Mouse (Mus musculus) cerebellum, postnatal 10 days (tissue): ENCODE measurements around the gene Sh3d21.
A peak's percentile ranks its signal among the peaks of the same experiment; 100 is the strongest.

ENCODE experiments used
- DNase-seq, 2 experiments: peaks; one replicate each; pipeline ENCODE4 v3.0.0; 2021; ENCODE audit warnings: mixed read lengths in 2 of 2

The Sh3d21 gene

DNA sequence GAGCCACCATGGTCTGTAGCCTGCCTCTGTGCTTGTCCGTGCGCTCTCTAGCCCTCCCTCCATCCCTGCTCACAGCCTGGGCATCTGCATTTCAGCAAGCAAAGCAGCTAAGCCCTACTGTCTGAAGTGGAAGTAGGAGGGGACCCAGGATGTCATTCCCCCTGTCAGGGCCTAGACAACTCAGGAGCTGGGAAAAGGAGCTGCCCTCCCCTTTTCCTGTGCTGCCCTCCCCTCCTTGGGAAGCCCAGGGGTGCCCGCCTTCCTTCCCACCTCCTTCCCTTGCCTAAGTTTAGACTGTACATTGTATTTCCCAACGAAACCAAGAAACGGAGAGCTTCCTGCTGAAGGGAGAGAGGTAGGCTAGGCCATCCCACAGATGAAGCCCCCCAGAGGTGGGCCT, 22.3 kb downstream of the Sh3d21 start:
- DNase-seq, result no peak

DNA sequence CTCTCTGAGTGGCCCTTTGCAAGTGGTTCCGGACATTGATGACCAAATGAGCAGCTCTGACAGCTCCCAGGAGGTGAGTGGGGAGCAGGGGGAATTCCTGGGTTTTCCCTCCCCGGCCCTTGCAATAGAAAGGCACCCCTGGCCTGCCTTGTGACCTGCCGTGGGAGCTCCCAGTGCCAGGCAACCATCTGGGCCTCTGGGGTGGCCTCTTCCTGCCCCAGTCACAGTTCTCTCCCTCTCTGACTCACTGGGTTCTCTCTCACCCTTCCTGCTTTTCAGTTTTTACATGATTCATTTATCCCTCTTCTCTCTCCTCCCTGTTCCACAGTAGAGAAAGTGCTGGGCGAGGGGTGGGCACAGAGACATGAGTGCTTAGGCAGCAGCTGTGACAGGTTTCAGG, 25.5 kb downstream of the Sh3d21 start:
- DNase-seq, result no peak

DNA sequence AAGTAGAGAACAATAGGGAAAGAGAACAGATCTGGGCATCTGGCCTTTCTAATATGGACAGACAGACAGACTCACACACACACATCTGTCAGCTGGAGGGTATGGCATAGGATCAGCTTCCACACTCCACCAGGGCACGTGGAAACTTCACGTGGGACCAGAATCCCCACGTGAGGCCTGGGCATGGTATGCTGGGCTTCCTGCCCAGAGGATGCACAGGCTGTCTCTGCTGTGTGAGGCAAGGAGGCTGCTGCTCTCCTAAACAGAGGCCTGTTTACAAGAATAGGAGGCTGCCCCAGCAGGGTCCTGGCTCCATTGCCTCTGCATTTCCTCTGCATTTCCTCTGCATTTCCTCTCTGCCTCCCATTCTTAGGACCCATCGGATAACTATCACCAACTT, 28.7 kb downstream of the Sh3d21 start:
- DNase-seq, result peak in 1 of 2 experiments; percentile 34

DNA sequence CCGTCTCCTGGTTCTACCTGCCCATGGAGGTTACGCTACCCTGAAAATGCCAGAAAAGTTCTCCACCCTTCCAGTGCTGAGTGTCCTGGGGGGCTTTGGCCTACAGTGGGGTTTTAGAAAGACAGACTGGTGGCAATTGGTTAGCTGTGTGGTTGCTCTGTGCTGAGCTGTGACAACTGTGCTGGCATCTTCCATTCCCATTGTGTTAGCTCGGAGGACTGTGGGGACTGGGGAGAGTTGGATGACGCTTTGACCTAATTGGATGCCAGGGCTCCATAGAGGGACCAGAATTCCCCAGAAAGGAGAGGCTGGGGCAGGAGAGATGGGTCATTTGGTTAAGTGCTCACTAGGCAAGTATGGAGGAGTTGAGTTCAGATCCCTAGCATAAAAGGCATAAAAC, 29.1 kb downstream of the Sh3d21 start:
- DNase-seq, result no peak

DNA sequence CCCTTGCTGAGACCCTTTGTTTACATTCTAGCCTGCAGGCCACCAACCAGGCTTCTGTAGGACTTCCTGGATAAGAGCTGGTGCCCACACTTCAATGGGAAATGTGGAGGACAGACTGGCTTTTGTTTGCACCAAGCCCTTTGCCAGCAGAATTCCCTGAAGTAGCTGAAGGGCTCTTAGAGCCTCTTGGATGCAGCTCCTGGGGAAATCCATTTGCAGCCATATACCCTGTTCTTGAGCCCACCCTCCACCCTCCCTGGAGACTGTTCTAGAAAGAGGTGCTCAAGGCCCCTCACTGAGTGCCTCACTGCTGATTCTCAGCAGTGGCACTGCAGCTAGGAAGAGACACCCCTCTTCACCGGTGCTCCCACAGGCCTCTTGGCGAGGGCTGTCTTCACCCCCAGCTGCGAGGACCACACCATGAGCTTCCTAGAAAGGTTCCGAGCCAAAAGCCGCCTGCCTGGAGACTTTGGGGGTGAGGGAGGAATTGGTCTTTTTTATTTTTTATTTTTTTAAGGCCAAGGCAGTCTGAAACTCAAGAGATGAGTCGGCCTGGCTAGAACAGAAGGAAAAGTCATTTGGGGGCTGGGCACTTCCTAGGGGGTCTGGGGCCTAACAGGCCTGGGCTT, 30.5 kb downstream of the Sh3d21 start:
- no peak for DNase-seq

DNA sequence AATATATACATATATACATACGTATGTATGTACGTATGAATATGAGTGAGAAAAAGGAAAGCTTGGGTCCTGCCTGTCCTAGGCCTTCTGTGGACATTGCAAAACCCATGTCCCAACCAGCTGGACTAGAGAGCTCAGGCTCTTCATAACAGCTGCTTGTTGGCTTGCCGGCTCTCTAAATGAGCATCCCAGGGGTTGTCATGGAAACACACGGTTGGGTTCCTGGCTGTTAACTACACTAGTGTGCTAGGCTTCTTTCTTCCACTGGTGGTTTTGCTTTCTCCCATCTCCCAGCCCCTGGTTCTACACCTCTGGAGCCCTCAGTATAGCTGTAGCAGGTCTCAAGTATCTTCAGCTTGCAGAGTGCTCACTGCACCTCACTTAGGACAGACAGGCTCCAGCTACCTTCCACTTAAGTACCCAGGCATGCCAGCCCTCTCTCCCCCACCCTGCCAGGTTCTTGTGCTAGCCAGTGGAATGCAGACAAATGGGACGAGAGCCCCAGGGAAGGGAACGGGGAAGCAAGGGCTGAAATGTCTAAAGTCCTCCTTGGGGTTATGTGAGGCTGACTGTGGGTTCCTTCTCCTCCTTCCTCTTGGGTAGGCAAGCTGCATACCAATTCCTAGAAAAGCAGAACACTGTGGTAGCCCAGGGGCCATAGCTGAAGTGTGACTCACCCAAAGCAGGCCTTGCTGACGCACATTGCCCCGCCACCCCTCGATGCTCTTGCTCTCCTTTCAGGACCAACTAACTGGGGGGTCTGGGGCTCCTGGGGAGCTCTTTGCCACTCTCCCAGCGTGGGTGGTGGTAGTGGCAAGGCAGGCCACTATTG, 31.8 kb downstream of the Sh3d21 start:
- peak; percentile 88 to 91 for DNase-seq

DNA sequence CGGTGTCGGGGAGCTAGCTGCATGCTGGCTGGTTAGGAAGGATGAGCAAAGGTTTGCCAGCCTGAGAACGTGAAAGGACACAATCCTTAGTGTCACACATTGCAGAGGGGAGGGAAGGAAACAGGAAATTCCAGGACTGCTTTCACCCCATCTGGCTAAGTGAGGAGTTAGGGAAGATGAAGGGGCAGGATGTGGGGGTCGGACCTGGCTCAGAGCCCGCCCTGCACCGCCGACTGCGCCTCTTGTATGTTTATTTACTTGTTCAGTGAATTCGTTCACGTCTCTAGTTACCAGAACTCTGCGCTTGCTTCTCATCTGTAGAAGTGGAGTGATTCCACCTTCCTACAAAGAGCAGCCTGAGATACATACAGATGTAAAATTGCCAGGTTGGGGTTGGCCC, 32.8 kb downstream of the Sh3d21 start:
- DNase-seq, result peak in 1 of 2 experiments; percentile 39

DNA sequence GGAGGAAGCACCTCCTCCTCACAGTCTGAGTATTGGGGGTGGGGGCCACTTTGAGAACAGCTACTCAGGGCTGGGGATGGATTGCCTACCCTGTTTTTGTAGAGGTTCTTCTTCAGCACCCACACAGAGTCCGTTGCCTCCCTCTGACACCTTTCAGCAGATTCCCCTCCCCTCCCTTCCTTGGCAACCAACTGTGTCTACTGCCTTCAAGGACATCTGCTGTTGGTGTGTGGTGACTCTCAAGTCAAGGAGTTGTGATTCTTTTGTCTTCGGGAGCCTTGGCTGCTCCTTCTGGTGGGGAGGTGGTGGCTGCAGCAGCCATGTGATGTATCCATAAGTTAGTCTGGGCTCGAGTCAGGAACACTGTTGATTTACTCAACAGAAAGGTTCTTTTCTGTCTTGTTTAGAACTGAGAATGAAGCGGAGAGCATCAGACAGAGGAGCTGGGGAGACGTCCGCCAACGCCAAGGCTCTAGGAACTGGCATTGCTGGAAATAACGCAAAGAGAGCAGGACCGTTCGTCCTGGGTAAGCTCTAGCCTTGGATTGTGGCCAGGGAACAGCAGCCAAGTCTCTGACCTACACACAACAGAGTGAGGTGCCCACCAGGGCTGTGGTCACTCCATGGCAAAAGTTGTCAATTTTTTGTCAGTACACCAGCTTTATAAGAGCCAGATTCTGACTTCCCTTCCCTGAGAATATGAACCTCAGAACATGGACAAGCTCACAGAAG, 39.8 kb downstream of the Sh3d21 start:
- DNase-seq, result peak; percentile 71 to 72

DNA sequence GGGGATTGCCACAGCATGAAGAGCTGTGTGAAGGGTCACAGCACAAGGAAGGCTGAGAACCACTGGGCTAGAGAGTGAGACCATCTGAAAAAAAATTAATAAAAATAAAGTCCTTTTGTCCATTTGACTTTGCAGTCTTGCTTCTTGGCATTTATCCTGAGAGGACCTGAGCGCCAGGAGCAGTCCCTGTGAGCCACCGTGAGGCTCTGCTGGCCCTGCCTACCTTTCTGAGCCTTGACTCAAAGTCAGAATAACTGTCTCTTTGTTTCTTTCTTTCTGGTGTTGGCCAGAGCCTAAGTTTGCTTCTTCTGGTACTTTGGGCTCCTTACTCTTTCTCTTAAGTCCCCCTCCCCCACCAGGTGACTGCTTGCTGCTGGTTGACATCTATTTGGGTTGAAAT, 42.8 kb downstream of the Sh3d21 start:
- DNase-seq, result peak; percentile 56 to 59

DNA sequence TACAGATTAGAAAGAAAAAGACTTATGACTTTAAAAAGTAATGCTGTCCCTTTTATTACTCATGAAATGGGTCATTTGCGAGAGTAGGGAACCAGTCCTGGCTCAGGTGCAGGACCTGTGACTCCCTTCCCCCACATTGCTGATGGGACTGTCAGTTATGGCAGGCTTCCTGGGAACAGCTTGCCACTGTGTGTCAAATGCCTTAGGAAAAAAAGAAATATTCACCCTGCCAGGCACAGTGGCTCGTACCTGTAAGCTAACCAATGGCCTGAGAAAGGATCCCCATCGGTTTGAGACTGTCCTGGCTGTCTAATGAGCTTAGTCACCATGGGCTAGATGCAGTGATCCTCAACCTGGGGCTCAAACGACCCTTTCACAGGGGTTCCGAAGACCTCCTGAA, 43.2 kb downstream of the Sh3d21 start:
- DNase-seq, result peak; percentile 87 to 88

DNA sequence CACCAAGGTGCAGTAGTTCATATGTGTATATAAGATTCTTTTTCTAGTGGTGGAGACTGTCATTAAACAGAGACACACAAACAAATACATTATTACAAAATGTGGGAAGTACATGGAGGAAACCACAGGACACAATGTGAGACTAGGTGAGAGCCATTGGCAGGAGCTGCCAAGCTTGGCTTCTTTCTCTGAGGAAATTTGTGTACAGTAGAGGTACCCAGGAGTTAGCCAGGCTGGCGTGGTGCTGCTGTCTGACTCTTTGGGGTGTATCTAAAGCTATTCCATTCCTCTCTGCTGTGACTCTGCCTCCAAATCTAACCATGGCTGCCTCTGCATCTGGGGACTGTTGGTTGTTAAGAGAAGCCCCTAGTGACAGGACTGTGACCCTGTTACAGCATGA, 44.2 kb downstream of the Sh3d21 start:
- DNase-seq, result peak; percentile 73 to 74

DNA sequence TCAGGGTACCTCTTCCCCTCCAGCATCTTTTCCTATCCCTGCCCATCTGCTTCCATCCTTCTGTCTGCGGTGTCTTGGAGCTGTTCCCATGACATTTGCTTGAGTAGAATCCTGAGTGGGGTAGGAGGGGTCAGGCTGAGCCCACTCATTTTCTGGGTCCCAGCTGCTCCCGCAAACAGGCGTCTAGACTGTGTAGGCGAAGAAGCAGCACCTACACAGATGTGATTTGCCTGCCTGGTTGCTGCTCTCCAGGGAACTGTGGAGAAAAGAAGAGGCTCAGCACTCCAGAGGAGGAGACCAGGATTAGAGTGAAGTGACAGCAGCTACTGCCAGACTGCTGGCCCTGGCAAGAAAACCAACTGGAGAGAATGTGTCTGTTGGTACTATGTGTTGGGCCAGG, 44.6 kb downstream of the Sh3d21 start:
- DNase-seq, result peak; percentile 88 to 89

DNA sequence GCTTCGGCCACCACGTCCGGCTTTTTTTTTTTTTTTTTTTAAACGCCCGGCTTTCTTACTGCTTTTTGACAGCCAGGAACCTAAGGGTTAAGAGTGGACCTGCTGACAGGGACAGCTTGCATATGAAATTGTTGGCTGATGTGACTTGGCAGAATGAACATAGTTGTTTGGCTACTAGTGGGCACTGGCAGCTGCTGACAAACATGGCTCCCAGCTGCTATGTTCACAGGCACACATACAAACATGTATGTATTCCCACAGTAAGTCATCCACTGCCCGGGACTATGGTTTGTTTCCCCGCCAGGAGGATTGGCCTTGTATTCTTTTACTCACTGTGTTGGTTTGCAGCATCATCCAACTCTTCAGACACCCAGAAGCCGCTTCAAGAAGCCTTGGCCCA, 46.2 kb downstream of the Sh3d21 start:
- peak; percentile 78 to 80 for DNase-seq

DNA sequence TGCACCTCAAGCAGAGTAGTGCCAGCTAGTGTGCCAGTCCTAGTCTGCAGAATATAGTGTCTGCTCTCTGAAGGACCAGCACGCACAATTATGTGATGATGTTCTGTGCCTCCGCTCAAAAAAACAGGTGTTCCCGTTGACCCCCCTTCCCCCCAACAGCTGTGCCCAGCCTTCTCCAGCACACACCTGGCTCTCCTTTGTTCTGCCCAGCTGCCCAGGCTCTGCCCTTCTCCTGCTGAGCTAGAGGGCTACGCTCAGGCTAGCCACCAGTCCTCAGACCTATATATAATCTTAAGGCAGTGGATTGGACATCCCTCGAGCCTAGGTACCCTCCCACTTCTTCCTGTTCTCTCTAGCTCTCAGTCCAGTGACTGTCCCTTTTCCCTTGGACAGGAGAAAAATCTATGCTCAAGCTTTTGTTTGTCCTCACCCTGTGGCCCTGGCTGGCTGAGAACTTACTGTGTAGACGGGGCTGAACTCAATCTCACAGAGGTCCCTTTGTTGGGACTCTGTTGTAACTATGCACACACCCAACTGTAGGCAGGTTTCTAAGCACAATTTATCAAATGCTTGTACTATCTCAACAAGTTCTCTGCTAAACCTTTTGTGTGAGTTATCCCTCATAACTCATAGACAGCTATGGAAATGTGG, 47.3 kb downstream of the Sh3d21 start:
- DNase-seq, result peak in 1 of 2 experiments; percentile 25

DNA sequence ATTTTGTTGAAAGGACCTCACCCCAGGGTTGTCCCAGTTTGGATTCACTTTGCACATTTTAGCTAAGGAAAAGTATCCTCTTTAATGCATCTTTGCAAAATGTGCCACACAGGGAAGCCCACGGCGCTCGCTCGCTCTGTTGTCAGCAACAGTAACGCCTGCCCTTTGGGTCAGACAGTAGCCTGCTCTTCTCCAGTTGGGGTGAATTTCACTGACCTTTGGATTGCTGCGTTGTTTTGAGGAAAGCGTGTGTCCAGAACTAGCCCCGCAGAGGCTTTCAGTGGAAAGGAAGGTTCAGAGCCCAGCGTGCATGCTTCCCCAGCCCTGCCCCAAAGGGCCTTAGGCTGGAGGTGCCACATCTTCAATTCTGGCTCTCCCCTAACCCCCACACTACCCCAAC, 47.9 kb downstream of the Sh3d21 start:
- peak in 1 of 2 experiments; percentile 21 for DNase-seq

DNA sequence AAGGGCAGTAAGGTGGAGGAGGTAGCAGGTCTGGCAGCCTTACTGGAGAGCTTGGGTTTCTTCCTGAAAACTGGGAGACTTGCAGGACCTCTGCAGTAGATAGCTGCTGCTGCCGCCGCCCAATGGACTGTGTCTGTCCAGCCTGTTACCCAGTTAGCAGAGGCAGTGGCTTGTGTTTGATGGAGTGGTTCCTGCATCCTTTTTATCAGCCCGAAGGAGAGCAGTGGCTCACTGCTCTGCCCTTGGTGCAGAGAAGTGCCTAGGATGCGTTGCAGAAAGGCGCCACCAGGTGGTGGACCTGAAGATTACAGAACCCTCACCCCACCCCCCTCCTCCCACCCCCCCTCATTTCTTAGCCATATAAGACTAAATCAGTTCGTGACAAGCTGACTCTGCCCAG, 49.3 kb downstream of the Sh3d21 start:
- DNase-seq, result peak; percentile 79 to 85

DNA sequence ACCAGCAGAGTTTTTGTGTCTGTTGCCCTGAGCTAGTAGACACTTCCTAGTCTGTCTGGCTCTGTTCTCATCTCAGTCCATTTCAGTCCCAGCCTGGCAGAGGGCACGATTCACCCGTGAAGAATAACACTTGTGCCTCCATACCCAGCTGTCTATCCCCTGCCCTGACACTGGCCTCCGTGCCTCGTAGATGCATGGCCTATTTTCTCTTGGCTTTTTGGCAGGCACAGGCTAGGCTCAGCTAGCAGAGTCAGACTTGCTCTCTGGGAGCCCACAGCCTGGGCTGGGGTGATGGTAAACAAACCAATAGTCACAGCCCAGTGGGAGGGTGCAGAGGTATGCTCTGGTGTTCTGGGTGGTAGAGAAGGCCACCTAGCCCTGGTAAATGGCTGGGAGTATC, 50.0 kb downstream of the Sh3d21 start:
- DNase-seq, result peak; percentile 55 to 60

DNA sequence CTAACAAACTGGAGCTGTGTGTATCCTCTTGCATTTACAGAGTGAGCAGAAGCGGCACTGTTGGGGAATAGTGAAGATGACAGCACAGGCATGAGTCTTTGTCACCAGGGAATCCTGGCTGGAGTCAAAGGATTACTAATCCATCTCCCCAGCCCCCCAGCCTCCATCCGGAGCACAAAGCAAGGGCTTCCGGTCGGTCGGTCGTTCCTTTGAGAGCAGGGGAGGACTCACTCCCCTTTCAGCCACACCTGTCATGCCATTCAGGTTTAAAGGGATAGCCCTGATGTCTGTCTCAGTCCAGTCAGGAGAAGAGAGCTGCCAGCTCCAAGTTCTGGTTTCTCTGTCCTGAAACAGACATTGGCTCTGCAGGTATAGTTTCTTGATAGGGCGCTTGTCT, 52.1 kb downstream of the Sh3d21 start:
- DNase-seq, result peak in 1 of 2 experiments; percentile 51

DNA sequence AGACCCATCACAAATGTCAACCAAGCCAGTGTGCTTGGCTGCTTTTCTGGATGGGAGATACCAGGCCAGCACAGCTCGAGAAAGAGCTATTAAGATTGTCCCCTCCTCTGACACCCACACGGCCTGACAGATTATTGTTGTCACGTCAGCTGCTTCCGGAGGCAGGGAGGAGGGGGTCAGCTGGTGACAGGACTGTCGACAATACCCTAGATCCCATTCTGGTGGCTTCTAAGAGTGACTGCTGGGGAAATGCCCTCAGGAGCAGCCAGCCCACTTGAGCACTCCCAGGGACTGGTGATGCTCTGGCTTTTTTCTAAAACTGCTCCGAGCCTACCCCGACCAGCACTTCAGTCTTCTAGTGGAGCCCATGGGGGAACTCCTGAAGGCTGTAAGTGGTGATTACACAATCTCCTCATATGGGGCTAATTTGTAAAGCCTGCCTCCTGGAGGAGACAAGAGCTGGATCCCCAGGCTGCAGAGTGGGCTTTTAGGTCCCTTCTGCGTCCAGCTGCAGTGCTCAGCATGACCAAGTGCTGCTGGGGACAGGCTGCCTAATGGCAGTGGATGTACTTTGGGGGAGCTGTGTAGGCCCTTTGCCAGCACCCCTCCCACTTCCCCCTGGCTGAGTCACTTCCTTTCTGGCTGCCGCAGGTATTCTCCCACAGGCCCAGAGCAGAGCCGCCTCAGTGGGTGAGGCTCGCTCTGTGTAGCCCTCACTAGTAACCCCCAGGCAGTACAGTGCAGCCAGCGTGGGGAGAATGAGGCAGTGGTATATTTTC, 52.7 kb downstream of the Sh3d21 start:
- DNase-seq, result peak; percentile 70 to 72

DNA sequence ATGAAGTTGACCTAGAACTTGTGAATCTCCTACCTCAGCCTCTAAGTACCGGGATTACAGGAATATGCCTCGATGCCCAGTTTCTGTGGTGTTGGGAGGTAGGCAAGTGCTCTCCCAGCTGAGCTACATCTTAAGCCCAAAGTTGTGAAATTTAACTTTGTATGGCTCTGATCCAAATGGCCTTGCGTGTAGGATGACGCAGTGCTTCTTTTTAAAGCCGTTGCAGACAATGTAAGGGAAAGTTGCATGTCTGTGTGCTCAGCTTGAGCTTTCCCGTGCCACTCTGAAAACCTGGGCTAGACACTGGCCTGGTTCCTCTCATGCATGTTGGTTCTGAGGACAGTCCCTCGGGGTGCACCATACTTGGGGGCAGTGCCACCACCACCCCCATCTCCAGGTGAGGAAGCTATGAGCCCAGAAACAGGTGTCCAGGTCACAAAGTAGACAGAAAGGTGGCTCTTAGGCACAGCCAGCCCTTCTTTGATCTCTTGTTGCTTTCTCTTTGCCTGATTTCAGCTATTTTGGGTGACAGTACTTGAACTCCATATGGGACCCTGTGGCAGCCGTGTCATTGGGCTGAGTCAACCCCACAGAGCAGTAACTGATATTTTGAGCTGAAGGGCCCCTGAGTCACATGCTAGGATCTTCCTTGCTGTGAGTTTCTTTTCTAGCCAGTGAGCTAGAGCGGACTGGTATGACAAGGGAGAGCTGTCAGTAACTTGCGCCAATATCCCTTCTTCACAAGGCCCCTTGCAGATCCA, 53.5 kb downstream of the Sh3d21 start:
- no peak for DNase-seq

DNA sequence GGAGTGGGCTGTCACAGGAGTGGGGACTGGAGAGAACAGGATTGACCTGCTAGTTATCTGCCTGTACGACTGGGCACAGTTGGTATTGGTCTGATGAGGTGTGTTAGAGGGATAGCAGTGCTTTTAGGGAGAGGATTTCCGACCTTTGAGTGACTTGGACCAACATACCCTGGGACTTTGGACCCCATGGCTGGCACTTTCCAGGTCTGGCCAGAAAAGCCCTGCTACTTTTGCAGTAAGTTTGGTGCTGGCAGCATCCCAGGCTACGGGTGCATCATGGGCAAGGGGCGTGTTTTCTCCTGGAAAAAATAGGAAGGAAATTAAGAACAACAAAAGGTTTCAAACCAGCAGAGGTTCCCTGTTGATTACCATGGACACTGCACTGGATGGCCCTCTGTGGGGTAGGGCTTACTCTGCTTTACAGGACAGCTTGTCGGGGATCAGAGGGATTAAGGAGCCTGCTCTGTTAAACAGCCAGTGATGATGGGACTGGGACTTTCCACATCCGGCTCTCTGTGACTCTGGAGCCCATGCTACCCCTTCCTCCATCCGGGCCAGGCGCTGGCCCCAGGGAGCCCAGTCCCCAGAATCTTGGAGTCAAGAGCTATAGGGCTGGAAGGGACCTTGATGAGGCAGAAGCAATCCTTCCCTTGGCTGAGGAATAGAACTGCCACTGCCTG, 55.1 kb downstream of the Sh3d21 start:
- peak; percentile 51 to 52 for DNase-seq
